Mouse (Mus musculus) cerebellum, adult 2 months (tissue): ENCODE data around the gene Fndc7.

Experiments
- CTCF ChIP-seq: fragments of 200-500 bp; IDR thresholded peaks from 2 replicates; pipeline ENCODE4 v1.5.1; 2011; ENCODE audit warnings: low read depth, mild to moderate bottlenecking, control low read depth, low read length, moderate library complexity, borderline replicate concordance; ENCODE audit not compliant: insufficient read depth
- POLR2A ChIP-seq: fragments of 200-500 bp; IDR thresholded peaks from 2 replicates; pipeline ENCODE4 v1.6.1; 2011; ENCODE audit warnings: low read length, control low read depth, borderline replicate concordance; ENCODE audit not compliant: insufficient read depth

DNA sequence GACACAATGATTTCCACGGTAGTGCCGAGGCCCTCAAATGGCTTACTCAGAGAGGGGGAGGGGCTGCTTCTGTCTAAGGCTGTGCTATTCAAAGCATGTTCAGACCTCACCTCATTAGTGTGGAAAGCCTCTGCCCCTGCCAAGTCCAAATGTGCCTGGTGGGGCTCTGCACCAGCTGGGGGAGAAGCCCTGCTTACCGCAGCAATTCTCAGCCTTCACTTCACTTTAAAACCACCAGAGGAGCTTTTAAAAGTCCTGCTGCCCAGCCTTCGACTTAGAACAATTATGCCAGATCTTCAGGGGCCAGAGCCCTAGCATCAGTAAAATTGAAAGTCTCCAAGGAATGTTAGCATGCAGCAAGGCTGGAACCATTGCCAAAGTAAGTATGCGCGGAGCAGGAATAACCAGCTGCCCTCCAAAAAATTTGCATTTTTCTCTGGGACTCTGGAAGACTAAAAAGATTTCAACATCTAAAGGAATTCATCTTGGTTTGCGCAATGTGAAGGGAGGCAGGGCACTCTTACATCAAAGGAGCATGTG, 31.5 kb downstream of the Fndc7 start:
- TF ChIP-seq POLR2A (no peak), CTCF (no peak)
